ENCODE assay signal across 12 mouse cellular contexts in the genomic region with DNA sequence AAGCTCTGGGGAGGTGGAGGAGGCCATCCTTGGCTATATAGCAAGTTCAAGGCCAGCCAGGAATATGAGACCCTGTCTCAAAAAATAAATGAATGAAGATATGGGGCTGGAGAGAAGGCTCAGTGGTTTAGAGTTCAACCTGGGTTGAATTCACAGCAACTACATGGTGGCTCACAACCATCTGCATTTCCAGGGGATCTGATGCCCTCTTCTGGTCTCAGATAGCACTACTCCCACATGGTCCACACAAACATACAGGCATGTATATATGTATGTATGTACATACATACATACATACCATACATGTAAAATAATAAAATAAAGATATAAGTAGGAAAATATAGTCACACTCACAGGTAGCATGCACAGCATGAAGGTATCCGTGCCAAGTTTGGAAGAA. TPM values are rescaled to one million over a fixed set of nuclear protein-coding genes. Genes with fewer than 3 reads are reported as not detected.
DNase-seq lines count a peak whose midpoint lies in the region; ATAC-seq and TF ChIP-seq lines count a peak whose summit lies in the region.
"Had no signal": no experiment of that assay in that cellular context is flagged by ENCODE, and none has a peak within 500 bp of the region (broad histone marks: within the 10 kb centered on the region; RNA-seq: fewer than 3 reads in every experiment).

No protein-coding gene starts in this region.

- H3K36me3 ChIP-seq in heart, embryonic 16.5 days (ENCODE audit: control insufficient read depth, insufficient read depth), result peaks cover 5% of the 10 kb centered on the region
- H3K36me3 ChIP-seq in heart, embryonic 10.5 days, result peaks cover 30% of the 10 kb centered on the region
- peaks cover 33% of the 10 kb centered on the region for H3K36me3 ChIP-seq in thymus, adult 2 months (ENCODE audit: control insufficient read depth, insufficient read depth, low read length)
- H3K36me3 ChIP-seq in stomach, embryonic 16.5 days (ENCODE audit: control insufficient read depth, insufficient read depth, low read length), result peaks cover 10% of the 10 kb centered on the region; the same call in 1 of the 2 replicates

- TF ChIP-seq POLR2A in thymus, adult 2 months (IDR thresholded peaks at IDR 0.05; ENCODE audit: control insufficient read depth, extremely low read depth, insufficient read depth, low read length, poor library complexity), result no peak

- H3K4me3 ChIP-seq in heart, embryonic 16.5 days (ENCODE audit: low read length), result no peak overlapping the region
- no peak overlapping the region for H3K4me3 ChIP-seq in heart, embryonic 10.5 days
- H3K4me3 ChIP-seq in thymus, adult 2 months (ENCODE audit: control insufficient read depth, insufficient read depth, low read length), result no peak overlapping the region
- no peak overlapping the region for H3K4me3 ChIP-seq in stomach, embryonic 16.5 days (replicated peaks; ENCODE audit: low read length)

- ATAC-seq in heart, embryonic 16.5 days (replicated peaks; ENCODE audit: extremely low read depth, insufficient read depth, low FRiP score), result no peak
- no peak for ATAC-seq in stomach, embryonic 16.5 days (ENCODE audit: insufficient read depth, low FRiP score)

- H3K9me3 ChIP-seq in heart, embryonic 16.5 days (replicated peaks; ENCODE audit: control insufficient read depth, low read length), result no peaks in the 10 kb centered on the region
- no peaks in the 10 kb centered on the region for H3K9me3 ChIP-seq in heart, embryonic 10.5 days
- H3K9me3 ChIP-seq in stomach, embryonic 16.5 days (replicated peaks; ENCODE audit: control insufficient read depth, low read length), result no peaks in the 10 kb centered on the region

- no peaks in the 10 kb centered on the region for H3K27me3 ChIP-seq in heart, embryonic 16.5 days (ENCODE audit: control insufficient read depth, insufficient read depth, low read length)
- H3K27me3 ChIP-seq in heart, embryonic 10.5 days (ENCODE audit: insufficient read depth, poor library complexity, severe bottlenecking), result no peaks in the 10 kb centered on the region
- H3K27me3 ChIP-seq in thymus, adult 2 months (ENCODE audit: control insufficient read depth, insufficient read depth, low read length), result no peaks in the 10 kb centered on the region
- H3K27me3 ChIP-seq in stomach, embryonic 16.5 days (ENCODE audit: control insufficient read depth, insufficient read depth, low read length), result no peaks in the 10 kb centered on the region

- peaks cover 24% of the 10 kb centered on the region for H3K4me1 ChIP-seq in heart, embryonic 16.5 days (ENCODE audit: control insufficient read depth, insufficient read depth, low read length)
- peaks cover 27% of the 10 kb centered on the region for H3K4me1 ChIP-seq in heart, embryonic 10.5 days
- peaks cover 16% of the 10 kb centered on the region for H3K4me1 ChIP-seq in thymus, adult 2 months (replicated peaks; ENCODE audit: control insufficient read depth, insufficient read depth, low read length)
- H3K4me1 ChIP-seq in stomach, embryonic 16.5 days (ENCODE audit: control insufficient read depth, insufficient read depth, low read length), result peaks cover 28% of the 10 kb centered on the region

- peak overlapping the region; percentile 23 for H3K27ac ChIP-seq in heart, embryonic 16.5 days (ENCODE audit: low read length)
- no peak overlapping the region for H3K27ac ChIP-seq in heart, embryonic 10.5 days
- no peak overlapping the region for H3K27ac ChIP-seq in thymus, adult 2 months (ENCODE audit: control insufficient read depth, insufficient read depth, low read length)
- peak overlapping the region; percentile 48; the same call in 1 of the 2 replicates for H3K27ac ChIP-seq in stomach, embryonic 16.5 days (ENCODE audit: low read length)

- H3K9ac ChIP-seq in heart, embryonic 16.5 days (ENCODE audit: low read length), result no peak overlapping the region
- H3K9ac ChIP-seq in stomach, embryonic 16.5 days (ENCODE audit: low read length), result no peak overlapping the region

- TF ChIP-seq CTCF in thymus, adult 2 months (IDR thresholded peaks at IDR 0.05; ENCODE audit: borderline replicate concordance, control insufficient read depth, extremely low read depth, insufficient read depth, low read length, poor library complexity), result no peak

- DNase-seq in heart, embryonic 10.5 days (ENCODE audit: low spot score), result no peak
- peak; percentile 47 for DNase-seq in thymus, adult 2 months
- DNase-seq in thymus, postnatal 36 days, result no peak
- peak; percentile 49 for DNase-seq in induced T-regulatory cell, adult 2 months (ENCODE audit: low read depth)
- DNase-seq in heart, postnatal 25 days (ENCODE audit: low spot score), result no peak
- DNase-seq in spleen, adult 12 weeks (ENCODE audit: low spot score), result no peak
- DNase-seq: cerebellum, adult 9-10 months; gastrocnemius, postnatal 36 days; midbrain, embryonic 14.5 days had no signal

- intact Hi-C loops in heart, postnatal 25 days (cut with DNase I), result no loop called here

- H3K4me2 ChIP-seq in heart, embryonic 16.5 days (ENCODE audit: low read depth, low read length), result no peak overlapping the region
- H3K4me2 ChIP-seq in stomach, embryonic 16.5 days (ENCODE audit: low read depth, low read length), result no peak overlapping the region

- 97% methylated on average over 1 of the region's 1 CpGs for WGBS in heart, embryonic 16.5 days
- WGBS in heart, embryonic 10.5 days, result 100% methylated on average over 1 of the region's 1 CpGs
- WGBS in thymus, adult 2 months, result 89% methylated on average over 1 of the region's 1 CpGs
- 82% methylated on average over 1 of the region's 1 CpGs for WGBS in stomach, embryonic 16.5 days

RNA-seq across cellular contexts. Expression of gene Agfg2, which starts 14.3 kb away (rescaled TPM):
- polyA plus RNA-seq in heart, embryonic 16.5 days (2015; fragmentation: Nextera tagmentation; extraction: Ambion mirVana), result 19.4 and 21.0 TPM in 2 replicates
- polyA plus RNA-seq in heart, embryonic 10.5 days (2016; fragmentation: Nextera tagmentation; extraction: Ambion mirVana), result 31.9 and 34.0 TPM in 2 replicates
- 205 and 213 TPM in 2 replicates for polyA plus RNA-seq in thymus, adult 2 months (2012; rRNA removed)
- 16.3 and 19.0 TPM in 2 replicates for polyA plus RNA-seq in stomach, embryonic 16.5 days (2015; fragmentation: Nextera tagmentation; extraction: Ambion mirVana)
- 10 to 100 TPM; 11.8 to 13.3 TPM for total RNA-seq in heart, postnatal 25 days (2021)

RNA-seq across cellular contexts. Expression of gene Irs3, which starts 24.7 kb away (rescaled TPM):
- 0.20 and 0.21 TPM in 2 replicates for polyA plus RNA-seq in heart, embryonic 16.5 days (2015; fragmentation: Nextera tagmentation; extraction: Ambion mirVana)
- polyA plus RNA-seq in heart, embryonic 10.5 days (2016; fragmentation: Nextera tagmentation; extraction: Ambion mirVana), result 0.60 and 0.74 TPM in 2 replicates
- polyA plus RNA-seq in thymus, adult 2 months (2012; rRNA removed), result 2.2 and 2.5 TPM in 2 replicates
- polyA plus RNA-seq in stomach, embryonic 16.5 days (2015; fragmentation: Nextera tagmentation; extraction: Ambion mirVana), result 0.14 and 0.19 TPM in 2 replicates
- total RNA-seq in heart, postnatal 25 days (2021), result under 1 TPM; 0.29 to 0.48 TPM
- total RNA-seq: hematopoietic stem cell, adult 5-6 weeks had no signal
- polyA plus RNA-seq: midbrain, embryonic 14.5 days had no signal

RNA-seq across cellular contexts. Expression of gene Sap25, which starts 29.1 kb away (rescaled TPM):
- polyA plus RNA-seq in heart, embryonic 16.5 days (2015; fragmentation: Nextera tagmentation; extraction: Ambion mirVana), result 6.2 and 6.3 TPM in 2 replicates
- 4.8 and 6.4 TPM in 2 replicates for polyA plus RNA-seq in heart, embryonic 10.5 days (2016; fragmentation: Nextera tagmentation; extraction: Ambion mirVana)
- polyA plus RNA-seq in thymus, adult 2 months (2012; rRNA removed), result 576 and 646 TPM in 2 replicates
- 6.8 and 9.4 TPM in 2 replicates for polyA plus RNA-seq in stomach, embryonic 16.5 days (2015; fragmentation: Nextera tagmentation; extraction: Ambion mirVana)
- total RNA-seq in heart, postnatal 25 days (2021), result 1 to 10 TPM; 3.0 to 3.9 TPM

RNA-seq across cellular contexts. Expression of gene Gm20605, which starts 41.3 kb away (rescaled TPM):
- 9.1 and 12.5 TPM in 2 replicates for polyA plus RNA-seq in heart, embryonic 16.5 days (2015; fragmentation: Nextera tagmentation; extraction: Ambion mirVana)
- polyA plus RNA-seq in heart, embryonic 10.5 days (2016; fragmentation: Nextera tagmentation; extraction: Ambion mirVana), result 7.7 and 9.8 TPM in 2 replicates
- polyA plus RNA-seq in thymus, adult 2 months (2012; rRNA removed), result 149 and 153 TPM in 2 replicates
- polyA plus RNA-seq in stomach, embryonic 16.5 days (2015; fragmentation: Nextera tagmentation; extraction: Ambion mirVana), result 9.4 and 12.2 TPM in 2 replicates
- total RNA-seq in heart, postnatal 25 days (2021), result 1 to 10 TPM; 3.2 to 4.5 TPM

RNA-seq across cellular contexts. Expression of gene Lrch4, which starts 41.3 kb away (rescaled TPM):
- 24.8 and 31.1 TPM in 2 replicates for polyA plus RNA-seq in heart, embryonic 16.5 days (2015; fragmentation: Nextera tagmentation; extraction: Ambion mirVana)
- 23.3 and 23.7 TPM in 2 replicates for polyA plus RNA-seq in heart, embryonic 10.5 days (2016; fragmentation: Nextera tagmentation; extraction: Ambion mirVana)
- 576 and 587 TPM in 2 replicates for polyA plus RNA-seq in thymus, adult 2 months (2012; rRNA removed)
- 36.4 and 39.4 TPM in 2 replicates for polyA plus RNA-seq in stomach, embryonic 16.5 days (2015; fragmentation: Nextera tagmentation; extraction: Ambion mirVana)
- total RNA-seq in heart, postnatal 25 days (2021), result 10 to 100 TPM; 17.6 to 18.2 TPM

Comparison
In these comparisons a context has a peak if more than half of its experiments do, and no peak if none do; other contexts are left out.
1. H3K27ac ChIP-seq: peak in heart, embryonic 16.5 days (single experiment) and stomach, embryonic 16.5 days (single experiment); none in heart, embryonic 10.5 days (single experiment) and thymus, adult 2 months (single experiment).
2. DNase-seq: peak in thymus, adult 2 months (single experiment) and induced T-regulatory cell, adult 2 months (single experiment); none in heart, embryonic 10.5 days (single experiment), thymus, postnatal 36 days (0 of 2), heart, postnatal 25 days (single experiment) and spleen, adult 12 weeks (single experiment).
3. RNA of gene Sap25, which starts 29.1 kb away (polyA plus RNA-seq): 576 to 646 TPM in thymus, adult 2 months; 6.8 to 9.4 TPM in stomach, embryonic 16.5 days, 4.8 to 6.4 TPM in heart, embryonic 10.5 days and 6.2 to 6.3 TPM in heart, embryonic 16.5 days; every median in the first group is over 10 times any median in the second.